19 mouse cellular contexts compared by ENCODE assay signal in the genomic region with DNA sequence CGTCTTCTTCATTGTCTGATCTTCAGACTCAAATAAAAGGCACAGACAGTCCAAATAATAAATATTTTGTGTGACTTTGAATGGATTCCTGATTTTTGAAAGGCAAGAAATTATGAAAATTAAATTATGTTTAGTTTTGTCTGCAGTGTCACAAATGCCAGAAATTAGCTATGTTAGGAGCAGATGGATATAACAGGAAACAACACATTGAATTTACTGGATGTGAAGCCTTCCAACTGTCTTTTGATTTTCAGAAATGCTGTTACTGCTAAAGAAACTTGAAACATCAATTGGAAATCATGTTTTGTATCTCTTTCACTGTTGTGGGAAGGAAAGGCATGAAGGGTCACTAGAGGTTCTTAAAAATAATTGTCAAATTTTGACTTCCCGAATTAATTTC.
"Had no signal": no experiment of that assay in that cellular context is flagged by ENCODE, and none has a peak within 500 bp of the region (broad histone marks: within the 10 kb centered on the region; RNA-seq: fewer than 3 reads in every experiment).

No protein-coding gene starts in this region.

- H3K27ac ChIP-seq: midbrain, embryonic 10.5 days; midbrain, embryonic 12.5 days; neural tube, embryonic 13.5 days; neural tube, embryonic 15.5 days had no signal

- H3K4me2 ChIP-seq: lung, embryonic 14.5 days; midbrain, embryonic 12.5 days; neural tube, embryonic 13.5 days; neural tube, embryonic 15.5 days had no signal

- H3K27me3 ChIP-seq: midbrain, embryonic 12.5 days; neural tube, embryonic 13.5 days; neural tube, embryonic 15.5 days had no signal

- ATAC-seq: midbrain, embryonic 16.5 days had no signal

- H3K36me3 ChIP-seq: midbrain, embryonic 10.5 days; midbrain, embryonic 12.5 days; neural tube, embryonic 13.5 days; neural tube, embryonic 15.5 days had no signal

- DNase-seq: lung, adult 18-20 months; lung, embryonic 14.5 days; lung, postnatal 10 days; lung, postnatal 4 days; midbrain, embryonic 14.5 days; retina, postnatal 1 day; right cerebral cortex, adult 18-20 months; right cerebral cortex, postnatal 25 days; right cerebral cortex, postnatal 4 days; spleen, adult 18-20 months; thymus, adult 18-20 months; thymus, postnatal 14 days; thymus, postnatal 36 days had no signal

- H3K9me3 ChIP-seq: midbrain, embryonic 10.5 days; midbrain, embryonic 12.5 days; neural tube, embryonic 13.5 days; neural tube, embryonic 15.5 days had no signal

- H3K4me3 ChIP-seq: midbrain, embryonic 10.5 days; midbrain, embryonic 12.5 days; myocyte; neural tube, embryonic 13.5 days; neural tube, embryonic 15.5 days had no signal

- H3K4me1 ChIP-seq: midbrain, embryonic 10.5 days; midbrain, embryonic 12.5 days; neural tube, embryonic 13.5 days; neural tube, embryonic 15.5 days had no signal

- H3K9ac ChIP-seq: lung, embryonic 14.5 days; midbrain, embryonic 12.5 days; neural tube, embryonic 13.5 days; neural tube, embryonic 15.5 days had no signal
